Mouse (Mus musculus): ENCODE results near the gene Id2. TPM values are rescaled to one million over a fixed set of nuclear protein-coding genes. Genes with fewer than 3 reads are reported as not detected.

The Id2 gene
- 1 to 10 TPM; 8.6 TPM for total RNA-seq (2023)

DNA sequence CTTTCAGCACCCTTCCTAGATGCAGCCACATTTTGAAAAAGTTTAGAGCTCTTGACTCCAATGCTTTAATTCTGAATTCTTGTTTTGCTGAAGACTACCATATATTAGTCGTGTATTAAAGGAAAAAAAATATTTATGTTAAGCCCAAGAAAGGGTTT lies at the start of gene Id2:
TSS of gene Id2 (minus strand) at position 89 of the 158 bp plus-strand sequence.

Other genes starting within 250 kb of the Id2 start
- 10 to 100 TPM; 86.5 to 94.9 TPM for gene Kidins220, start 122.2 kb downstream of the Id2 start, total RNA-seq (2023)

Data from B cell, adult 67 days (primary cell).